ENCODE assay signal across 14 mouse cellular contexts in the genomic region with DNA sequence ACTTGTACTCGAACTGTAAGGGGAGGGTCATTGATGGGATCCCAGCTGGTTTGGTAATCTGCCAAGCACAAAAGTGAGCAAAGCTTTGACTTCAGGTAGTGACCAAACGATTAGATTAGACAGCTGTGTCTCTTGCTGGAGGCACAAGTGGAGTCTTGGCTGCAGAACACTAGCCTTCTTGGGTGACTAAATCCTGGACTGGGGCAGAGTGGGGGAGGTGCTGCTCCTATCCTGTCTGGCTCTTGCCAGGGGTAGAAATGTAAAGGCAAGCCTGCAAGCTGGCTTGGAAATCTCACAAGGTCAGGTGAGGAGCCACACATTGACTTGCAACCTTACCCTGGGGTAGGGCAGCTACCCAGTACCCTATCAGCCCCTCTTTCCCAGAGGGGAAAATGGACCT. TPM values are rescaled to one million over a fixed set of nuclear protein-coding genes. Genes with fewer than 3 reads are reported as not detected.
"Had no signal": no experiment of that assay in that cellular context is flagged by ENCODE, and none has a peak within 500 bp of the region (broad histone marks: within the 10 kb centered on the region; RNA-seq: fewer than 3 reads in every experiment).

No protein-coding gene starts in this region.

- H3K4me3 ChIP-seq: layer of hippocampus, adult 2 months; limb, embryonic 12.5 days; midbrain, embryonic 10.5 days; neural tube, embryonic 12.5 days; stomach, embryonic 15.5 days had no signal

- DNase-seq: liver; lung, adult 18-20 months; lung, postnatal 4 days; midbrain, embryonic 14.5 days; right cerebral cortex, postnatal 14 days; thymus, postnatal 36 days had no signal

- ATAC-seq: intestine, postnatal 0 days had no signal

- H3K4me2 ChIP-seq: limb, embryonic 12.5 days; neural tube, embryonic 12.5 days; stomach, embryonic 15.5 days had no signal

- H3K4me1 ChIP-seq: limb, embryonic 12.5 days; neural tube, embryonic 12.5 days; stomach, embryonic 15.5 days had no signal

- H3K27ac ChIP-seq: layer of hippocampus, adult 2 months; limb, embryonic 12.5 days; liver, embryonic 14.5 days; midbrain, embryonic 10.5 days; neural tube, embryonic 12.5 days; stomach, embryonic 15.5 days had no signal

- H3K9ac ChIP-seq: limb, embryonic 12.5 days; liver, embryonic 14.5 days; neural tube, embryonic 12.5 days; stomach, embryonic 15.5 days had no signal

- H3K9me3 ChIP-seq: limb, embryonic 12.5 days; midbrain, embryonic 10.5 days; neural tube, embryonic 12.5 days; stomach, embryonic 15.5 days had no signal

- H3K27me3 ChIP-seq: limb, embryonic 12.5 days; neural tube, embryonic 12.5 days; stomach, embryonic 15.5 days had no signal

- H3K36me3 ChIP-seq: limb, embryonic 12.5 days; midbrain, embryonic 10.5 days; neural tube, embryonic 12.5 days; stomach, embryonic 15.5 days had no signal

RNA-seq across cellular contexts. Expression of gene Tmem44, which starts 59.9 kb away (rescaled TPM):
- total RNA-seq: neutrophil, adult 5-6 weeks had no signal
